Mouse (Mus musculus) T-helper 17 cell (primary cell): ENCODE data around the gene Rhobtb1.

ENCODE experiments used
- in situ Hi-C, 2 experiments: fragments of 300-600 bp; cut with MboI, MseI; formaldehyde crosslinking; loops; 1 replicate in 1 of 2; 2 replicates in 1 of 2; pipeline ENCODE4 v1.15.1; 2025; ENCODE audit warnings: high pct_unique_total_duplicates in 2 of 2

Rhobtb1 gene

GRCm38 (mm10) chr10:69265421-69265820 is 114.2 kb downstream of the Rhobtb1 start:
- in situ Hi-C loops, result no loop called here

DNA sequence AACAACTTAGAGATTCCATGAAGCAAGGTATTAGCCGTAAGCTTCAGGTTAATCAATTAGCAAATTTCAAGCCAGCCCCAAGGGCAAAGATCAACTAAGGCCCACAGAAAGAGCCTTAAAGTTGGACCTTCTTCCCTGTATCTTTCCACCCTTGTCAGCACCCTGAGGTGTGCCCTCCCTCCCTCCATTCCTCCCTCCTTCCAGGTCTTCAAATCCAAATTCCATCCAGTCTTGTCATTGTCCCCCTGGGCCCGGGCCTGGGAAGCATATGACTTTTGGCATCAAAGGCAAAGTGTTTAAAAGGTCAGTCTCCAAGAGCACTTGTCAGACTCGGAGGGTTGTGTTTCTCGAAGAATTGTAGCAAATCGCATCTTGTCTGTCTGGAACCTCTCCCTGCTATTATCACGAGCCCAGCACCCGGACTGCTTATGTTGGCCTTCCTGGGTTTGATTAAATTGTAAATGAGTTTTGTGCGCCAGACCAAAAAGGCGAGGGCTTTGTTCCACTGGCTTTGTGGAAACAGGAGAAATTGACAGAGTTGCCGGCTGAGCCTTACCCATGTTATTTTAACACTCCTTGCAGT is 116.9 kb downstream of the Rhobtb1 start:
- in situ Hi-C loops, result no loop called here

DNA sequence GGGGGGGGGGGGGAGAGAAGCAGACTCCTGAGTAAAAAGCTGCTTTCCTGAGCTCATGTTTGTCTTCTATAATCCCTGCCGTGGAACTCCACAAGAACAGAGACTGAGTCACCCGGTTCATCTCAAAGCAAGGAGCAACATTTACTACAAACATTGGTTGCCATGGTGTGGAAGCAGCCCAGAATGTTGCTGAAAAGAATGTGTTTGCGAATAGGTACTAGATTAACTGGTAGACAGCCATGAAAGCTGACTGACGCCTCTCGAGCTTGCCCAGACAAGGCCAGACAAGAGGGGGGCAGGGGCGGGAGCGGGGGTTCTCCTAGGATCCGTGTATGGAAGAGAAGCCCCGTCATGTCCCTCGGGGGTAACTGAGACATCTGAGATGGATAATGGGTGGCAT is 120.2 kb downstream of the Rhobtb1 start:
- in situ Hi-C loops, result no loop called here

DNA sequence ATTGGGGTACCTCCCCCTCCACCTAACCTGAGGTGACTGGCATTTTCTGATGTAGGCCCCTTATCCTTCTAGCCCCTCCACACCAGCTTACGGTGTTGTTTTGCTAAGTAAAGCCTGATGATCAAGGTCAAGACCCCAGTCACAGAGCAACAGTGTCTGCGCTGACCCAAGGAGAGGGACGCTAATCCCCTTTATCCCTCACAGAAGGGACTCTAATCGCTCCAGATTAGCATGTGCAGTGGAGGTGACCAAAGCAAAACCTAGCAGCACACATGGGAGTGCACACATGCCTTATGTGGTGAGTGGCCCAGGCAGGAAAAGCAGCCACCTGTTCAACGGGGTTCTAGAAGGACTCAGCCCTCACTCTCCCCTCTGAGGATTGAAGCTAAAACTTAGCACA is 123.0 kb downstream of the Rhobtb1 start:
- in situ Hi-C loops, result no loop called here

- in situ Hi-C loops, result no loop called here
Observed at GRCm38 (mm10) chr10:69274705-69275104, 123.5 kb downstream of the Rhobtb1 start.

- in situ Hi-C loops, result no loop called here
Observed at GRCm38 (mm10) chr10:69275811-69276775, 124.9 kb downstream of the Rhobtb1 start.

DNA sequence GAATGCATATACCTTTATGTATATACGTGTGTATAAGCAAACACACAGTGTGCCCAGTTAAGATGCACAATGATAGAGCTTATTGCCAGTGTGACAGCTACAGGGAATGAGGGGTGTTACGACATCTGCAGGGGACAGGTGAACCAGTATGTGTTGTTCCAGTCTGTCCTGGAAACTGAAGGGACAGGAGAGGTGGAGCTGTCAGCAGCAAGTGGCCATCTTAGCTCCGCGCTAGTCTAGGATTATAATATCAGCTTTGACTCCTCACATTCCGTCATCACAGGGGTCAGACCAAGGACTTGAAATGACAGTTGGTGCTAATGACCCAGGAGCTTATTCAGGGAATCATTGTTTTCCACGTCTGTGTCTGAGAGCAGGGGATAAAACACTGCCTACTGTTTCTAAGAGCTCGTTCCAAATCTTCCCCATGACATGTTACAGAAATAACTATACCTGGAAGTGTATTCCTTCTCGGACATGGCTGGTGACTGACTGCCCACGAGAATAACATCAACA is 125.7 kb downstream of the Rhobtb1 start:
- in situ Hi-C loops, result no loop called here

DNA sequence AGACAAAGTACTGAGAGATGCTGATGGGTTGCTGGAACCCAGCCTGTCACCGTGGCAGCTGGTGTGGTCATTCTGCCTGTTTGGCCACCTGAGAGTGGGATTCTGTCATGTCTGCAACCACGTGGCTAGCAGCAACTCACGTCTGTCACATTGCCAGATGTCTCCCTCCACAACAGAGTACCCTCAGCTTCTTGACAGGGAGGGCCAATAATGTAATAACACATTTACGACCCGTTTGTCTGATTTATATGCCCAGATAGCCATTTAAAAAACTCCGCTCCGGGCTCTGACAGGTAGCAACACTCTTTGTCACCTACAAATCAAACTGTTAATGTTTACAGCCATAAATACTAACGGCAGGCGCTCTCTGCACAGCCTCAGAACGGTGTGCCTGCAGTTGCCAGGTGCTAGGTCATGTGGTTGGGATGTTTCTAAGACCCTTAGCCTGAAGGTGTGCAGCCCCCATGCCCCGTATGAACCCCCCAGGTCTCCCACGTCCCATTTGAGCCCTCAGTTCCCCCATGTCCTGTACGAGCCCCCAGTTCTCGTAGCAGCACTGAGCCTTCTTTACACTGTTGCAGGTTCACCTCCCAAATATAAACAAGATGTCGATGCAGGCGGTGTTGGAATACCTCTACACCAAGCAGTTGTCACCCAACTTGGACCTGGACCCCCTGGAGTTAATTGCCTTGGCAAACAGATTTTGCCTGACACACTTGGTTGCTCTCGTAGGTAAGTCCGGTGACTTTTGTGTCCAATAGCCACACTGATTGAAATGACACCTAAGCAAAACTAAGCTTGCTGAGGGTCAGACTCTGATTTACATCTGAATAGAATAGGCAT is 127.8 kb downstream of the Rhobtb1 start:
- in situ Hi-C loops, result no loop called here

GRCm38 (mm10) chr10:69279607-69279978 is 128.4 kb downstream of the Rhobtb1 start:
- in situ Hi-C loops, result no loop called here

- in situ Hi-C loops, result no loop called here
Observed at GRCm38 (mm10) chr10:69286939-69287338, 135.7 kb downstream of the Rhobtb1 start.

- in situ Hi-C loops, result no loop called here
Observed at GRCm38 (mm10) chr10:69288086-69288485, 136.9 kb downstream of the Rhobtb1 start.

DNA sequence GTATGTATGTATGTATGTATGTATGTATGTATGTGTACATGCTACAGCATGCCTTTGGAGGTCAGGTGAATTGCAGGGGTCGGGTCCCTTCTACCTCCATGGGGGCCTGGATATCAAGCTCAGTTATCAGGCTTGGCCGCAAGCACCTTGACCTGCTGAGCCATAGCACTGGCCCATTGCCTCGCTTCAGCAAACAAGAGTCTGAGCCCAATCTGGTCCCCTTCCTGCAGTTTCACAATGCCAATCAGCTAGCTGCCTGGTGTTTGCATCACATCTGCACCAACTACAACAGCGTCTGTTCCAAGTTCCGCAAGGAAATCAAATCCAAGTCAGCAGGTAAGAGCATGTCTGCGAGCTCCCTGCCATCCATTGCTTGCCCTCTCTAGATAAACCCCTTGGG is 137.5 kb downstream of the Rhobtb1 start:
- in situ Hi-C loops, result no loop called here

DNA sequence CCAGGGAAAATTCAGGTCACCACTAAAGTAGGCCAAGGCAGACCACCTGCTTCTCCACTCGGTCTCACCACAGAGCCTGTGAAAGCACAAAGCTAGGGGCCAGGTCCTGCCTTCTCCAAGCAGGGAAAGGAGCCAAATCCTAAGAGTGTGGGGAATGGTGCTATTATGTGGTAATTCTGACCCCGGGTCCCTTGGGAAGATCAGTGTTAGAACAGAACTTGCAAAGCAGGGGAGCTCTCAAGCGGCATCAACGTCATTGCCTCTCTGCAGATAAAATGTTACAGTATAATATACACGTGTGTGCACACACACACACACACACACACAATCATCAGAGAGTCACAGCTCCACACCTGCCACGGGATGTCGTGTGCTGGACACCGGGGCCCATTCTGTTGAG is 139.5 kb downstream of the Rhobtb1 start:
- in situ Hi-C loops, result no loop called here

DNA sequence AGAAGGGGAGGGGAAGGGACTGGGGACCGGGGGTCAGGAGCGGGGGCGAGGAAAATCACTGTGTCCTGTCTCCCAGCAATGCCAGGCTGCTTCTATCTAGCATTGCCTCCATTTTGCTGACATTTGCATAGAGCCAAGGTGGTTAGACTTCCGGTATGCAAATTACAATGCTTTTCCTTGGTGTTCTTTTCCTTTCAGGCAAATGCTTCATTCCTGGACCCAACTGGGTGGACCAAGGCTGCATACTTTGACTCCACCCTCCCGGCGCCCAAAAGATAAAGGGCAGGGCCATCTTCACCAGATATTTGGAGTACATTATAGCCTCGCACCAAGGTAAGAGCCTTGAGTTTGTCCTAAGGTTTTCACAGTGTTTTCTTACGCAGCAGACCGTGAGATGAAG is 144.7 kb downstream of the Rhobtb1 start:
- in situ Hi-C loops, result no loop called here

- in situ Hi-C loops, result no loop called here
Observed at GRCm38 (mm10) chr10:69299985-69300384, 148.8 kb downstream of the Rhobtb1 start.

DNA sequence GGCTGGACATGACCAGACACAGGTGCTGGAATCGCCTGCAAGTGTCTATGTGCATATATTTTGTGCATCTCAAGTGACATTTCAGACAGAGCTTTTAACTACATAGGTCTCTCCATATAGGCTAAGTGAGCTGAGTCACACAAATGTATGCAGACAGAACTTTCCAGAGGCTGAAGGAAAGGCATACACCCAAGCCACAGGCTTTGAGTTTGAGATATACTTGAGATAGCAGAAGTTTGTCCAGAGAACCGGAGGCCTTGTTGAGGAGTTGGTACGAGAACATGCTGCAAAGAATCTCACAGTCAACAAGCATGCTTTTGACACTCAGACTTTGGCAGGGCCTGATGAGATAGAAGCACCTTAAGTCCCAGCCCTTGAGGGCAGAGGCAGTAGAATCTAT is 151.4 kb downstream of the Rhobtb1 start:
- in situ Hi-C loops, result no loop called here

- in situ Hi-C loops, result loop anchor here in 1 of 2 experiments (5.0 kb wide), 1 partner anchor 123 kb away; no protein-coding TSS in a partner anchor
Observed at GRCm38 (mm10) chr10:69304819-69305218, 153.6 kb downstream of the Rhobtb1 start.

DNA sequence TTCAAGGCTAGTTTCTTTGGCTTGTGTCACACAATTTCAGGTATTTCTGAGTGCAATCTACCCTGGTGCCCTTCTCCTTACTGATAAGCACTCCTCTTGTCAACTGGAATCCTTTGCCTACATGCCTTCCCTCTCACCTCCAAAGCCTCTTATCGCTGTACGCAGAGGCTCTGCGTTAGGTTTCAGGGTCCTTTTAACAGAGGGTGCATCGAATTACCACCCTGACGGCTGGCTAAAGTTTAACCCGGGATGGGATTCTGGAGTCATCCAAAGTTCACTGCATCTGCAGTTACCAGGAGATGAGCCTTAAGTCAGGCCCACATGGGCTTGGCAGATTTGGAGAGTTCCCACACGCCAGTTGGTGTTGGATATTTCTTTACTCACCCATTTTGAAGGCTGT is 154.4 kb downstream of the Rhobtb1 start:
- in situ Hi-C loops, result loop anchor here in 1 of 2 experiments (5.0 kb wide), 1 partner anchor 123 kb away; no protein-coding TSS in a partner anchor

DNA sequence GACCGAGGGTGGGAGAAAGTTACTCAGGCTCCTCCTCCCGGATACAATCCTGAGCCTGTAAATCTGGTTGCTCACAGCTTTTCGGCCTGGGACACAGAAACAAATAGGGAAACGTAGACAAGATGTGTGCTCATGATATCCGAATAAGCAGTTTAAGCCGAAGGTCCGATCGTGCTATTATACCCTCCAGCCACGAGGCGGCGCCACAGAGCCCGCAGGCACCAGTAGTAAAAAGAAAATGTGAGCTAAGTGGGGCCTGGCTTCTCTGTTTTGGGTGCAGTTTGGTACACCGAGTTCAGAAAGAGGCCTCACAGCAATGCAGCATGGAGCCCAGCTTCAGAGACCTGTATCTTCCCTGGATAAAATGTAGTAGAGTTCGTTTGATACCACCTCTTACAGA is 155.0 kb downstream of the Rhobtb1 start:
- in situ Hi-C loops, result loop anchor here in 1 of 2 experiments (5.0 kb wide), 1 partner anchor 124 kb away; no protein-coding TSS in a partner anchor

DNA sequence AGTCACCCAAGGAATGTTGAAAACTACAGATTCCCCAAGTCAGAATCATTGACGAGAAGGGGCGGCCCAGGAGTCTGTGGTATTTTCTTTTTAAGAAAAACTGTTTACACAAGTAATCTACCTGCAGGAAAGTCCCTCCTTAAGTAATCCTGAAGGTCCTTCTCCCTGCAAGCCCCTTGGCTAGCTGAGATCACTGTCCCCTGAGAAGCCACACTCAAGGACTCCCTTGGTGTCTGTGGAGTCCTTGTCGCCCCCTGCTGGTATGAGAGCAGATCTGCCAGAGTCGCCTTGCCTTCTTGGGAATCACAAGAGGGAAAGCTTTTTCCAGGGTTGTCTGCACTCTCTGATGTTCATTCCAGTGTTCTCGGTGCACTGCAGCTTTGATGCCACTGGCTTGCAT is 155.8 kb downstream of the Rhobtb1 start:
- in situ Hi-C loops, result loop anchor here in 1 of 2 experiments (5.0 kb wide), 1 partner anchor 125 kb away; no protein-coding TSS in a partner anchor

DNA sequence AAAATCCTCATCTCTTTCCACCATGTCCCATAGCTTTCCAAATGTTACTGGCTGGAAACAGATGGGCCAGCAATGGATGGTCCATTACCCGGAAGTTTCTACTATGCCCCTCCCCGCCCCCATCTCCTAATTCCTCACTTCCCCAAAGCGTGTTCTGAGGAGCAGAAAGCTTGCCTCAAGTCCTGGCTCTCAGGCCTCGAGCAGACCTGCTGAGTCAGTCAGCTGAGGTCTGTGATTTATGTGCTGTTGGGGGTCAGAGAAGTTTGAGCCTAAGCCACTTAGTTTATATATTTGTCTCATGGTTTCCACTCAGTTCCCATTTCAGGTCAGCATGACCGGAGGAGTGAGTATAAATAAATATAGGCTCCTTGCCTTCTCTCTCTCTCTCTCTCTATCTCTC is 157.9 kb downstream of the Rhobtb1 start:
- in situ Hi-C loops, result loop anchor here in 1 of 2 experiments (5.0 kb wide), 1 partner anchor 127 kb away; no protein-coding TSS in a partner anchor
